Mouse (Mus musculus) R1 (cell line): ENCODE measurements at regions not wholly inside any gene's neighbourhood (a gene's known extent, or its start where the extent isn't known, plus 50 kb on each side); places are given as distances from the start of the nearest gene placed in this dataset.

ENCODE experiments used
- DNase-seq: peaks from one replicate; pipeline ENCODE4 v3.0.0-alpha.2; 2018; ENCODE audit warnings: low read depth, low spot score

DNA sequence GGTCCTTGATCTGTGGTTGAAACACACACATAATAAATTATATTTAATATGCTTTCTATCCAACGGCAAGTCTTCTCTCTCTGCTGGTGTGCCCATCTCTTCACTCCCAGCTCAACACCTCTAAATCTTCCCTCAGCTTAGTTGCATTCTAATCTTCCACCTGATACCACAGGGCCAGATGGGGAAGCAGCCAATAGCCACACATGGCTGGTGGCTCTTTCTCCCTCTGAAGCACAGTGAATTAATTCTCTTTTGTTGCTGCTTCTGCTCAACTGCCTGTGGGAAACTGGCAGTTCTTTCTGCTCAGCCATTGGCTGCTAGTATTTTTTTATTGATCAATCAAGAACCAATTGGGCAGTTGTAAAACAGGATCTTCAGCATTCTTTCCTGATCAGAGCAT is 750.0 kb downstream of the Serpinb8 start:
- no peak for DNase-seq

DNA sequence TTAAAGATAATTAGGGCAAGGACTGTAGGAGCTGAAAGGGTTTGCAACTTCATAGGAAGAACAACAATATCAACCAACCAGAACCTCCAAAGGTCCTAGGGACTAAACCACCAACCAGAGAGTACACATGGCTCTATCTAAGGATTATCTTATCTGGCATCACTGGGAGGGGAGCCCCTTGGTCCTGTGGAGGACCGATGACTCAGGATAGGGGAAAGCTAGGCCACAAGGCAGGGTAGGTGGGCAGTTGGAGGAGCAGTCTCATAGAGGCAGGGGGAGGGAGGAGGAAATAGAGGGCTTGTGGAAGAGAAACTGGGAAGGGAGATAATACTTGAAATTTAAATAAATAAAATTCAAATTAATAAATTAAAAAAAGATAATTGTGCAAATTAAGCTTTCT is 751.5 kb downstream of the Serpinb8 start:
- no peak for DNase-seq

DNA sequence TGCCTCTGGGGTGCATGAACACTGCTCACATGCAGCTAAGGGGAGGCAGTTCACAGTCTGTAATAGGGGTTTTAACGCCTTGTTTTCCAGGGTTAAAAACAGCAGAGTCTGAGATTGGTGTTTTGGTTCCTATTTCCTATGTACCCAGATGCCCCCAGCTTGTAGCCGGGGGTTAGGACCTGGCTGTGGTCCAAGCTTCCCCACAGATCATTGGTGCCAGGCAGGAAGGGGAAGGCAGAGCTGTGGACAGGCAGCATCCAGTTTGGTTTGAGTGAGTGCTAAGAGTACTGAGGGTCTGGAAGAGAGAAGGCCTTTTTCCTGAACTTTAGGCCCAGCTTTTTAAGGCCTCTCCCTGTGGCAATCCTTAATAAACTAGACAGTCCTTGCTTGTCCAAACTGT is 774.0 kb downstream of the Serpinb8 start:
- no peak for DNase-seq

DNA sequence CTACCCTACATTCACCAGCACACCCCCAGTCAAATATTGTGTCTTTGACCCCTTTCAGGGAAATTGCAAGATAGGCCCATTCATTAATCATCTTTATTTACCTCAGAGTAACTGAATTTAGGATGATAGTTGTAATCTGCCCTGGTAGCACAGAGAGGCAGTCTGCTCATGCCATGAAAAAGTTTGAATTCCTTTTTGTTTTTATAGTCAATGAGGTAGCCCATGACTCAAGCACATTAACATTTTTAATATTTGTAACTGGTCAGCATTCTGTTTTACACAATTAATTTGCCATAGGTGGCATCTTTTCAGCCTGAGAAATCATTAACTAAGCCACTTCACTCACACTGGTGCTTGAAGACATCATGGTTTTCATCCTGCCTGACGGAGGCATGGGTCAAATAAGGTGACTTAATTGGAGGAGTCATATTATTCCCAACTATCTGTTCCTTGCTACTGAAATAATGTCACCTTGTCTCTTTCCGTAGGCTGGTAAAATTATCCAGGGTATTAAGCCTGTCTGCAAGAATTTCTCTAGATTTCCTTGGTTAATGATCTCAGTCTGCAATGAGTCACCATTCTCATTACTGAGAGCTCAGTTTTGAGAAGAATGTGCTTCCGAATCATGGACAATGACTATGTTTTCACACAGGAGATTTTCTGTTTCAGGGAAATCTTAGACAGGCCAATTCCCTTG is 780.2 kb downstream of the Serpinb8 start:
- no peak for DNase-seq

DNA sequence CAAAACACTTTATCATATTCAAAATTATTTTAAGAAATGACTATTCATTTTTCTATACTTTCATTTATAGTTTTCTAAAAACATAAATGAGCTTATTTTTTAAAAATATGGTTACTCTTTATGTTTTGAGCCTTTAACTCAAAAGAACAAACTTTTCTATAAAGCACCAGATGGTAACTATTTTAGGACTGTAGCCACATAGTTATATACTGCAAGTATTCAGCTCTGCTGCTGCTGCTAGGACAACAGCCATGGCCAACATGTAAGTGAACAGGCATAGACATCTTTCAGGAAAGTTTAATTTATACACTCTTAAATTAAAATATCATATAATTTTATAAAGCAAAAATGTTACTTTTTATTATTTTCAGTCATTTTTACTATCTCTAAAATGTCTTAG is 800.1 kb downstream of the Serpinb8 start:
- DNase-seq: no peak

DNA sequence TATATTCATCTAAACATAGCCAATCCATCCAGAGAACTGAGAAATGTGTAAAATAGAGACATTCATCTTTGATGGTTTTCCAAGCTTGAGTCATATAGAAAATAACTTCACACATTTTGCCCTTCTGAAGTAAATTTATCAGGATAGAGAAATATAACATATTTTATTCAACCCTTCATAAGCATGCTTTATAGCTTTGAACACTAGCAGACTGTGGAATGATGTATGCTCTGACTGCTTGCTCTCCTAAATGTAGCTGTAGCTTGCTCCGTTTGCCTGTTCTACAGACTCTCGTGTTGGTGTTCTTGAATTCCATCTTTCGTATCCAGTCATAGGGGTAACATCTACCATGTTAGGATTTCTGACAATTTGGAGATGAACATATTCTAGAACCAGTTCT is 800.7 kb downstream of the Serpinb8 start:
- peak; percentile 5 for DNase-seq

DNA sequence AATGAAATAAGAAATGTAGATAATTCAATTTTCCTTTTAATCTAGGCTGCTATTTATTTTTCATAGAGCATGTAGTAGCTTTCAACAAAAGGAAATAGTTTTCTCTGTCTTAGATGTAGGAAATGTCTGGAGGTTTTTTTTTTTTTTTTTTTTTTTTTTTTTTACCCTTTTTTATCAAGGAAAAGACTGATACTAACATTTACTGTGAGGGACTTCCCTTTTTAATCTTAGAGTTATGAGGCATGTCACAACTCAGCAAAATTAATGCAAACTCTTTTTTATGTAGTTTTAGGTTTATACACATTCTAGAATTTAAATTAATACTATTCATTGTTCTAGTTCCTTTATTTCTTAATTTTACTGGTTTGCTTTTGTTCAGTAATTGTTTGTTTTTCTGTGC is 850.0 kb downstream of the Serpinb8 start:
- DNase-seq: no peak

DNA sequence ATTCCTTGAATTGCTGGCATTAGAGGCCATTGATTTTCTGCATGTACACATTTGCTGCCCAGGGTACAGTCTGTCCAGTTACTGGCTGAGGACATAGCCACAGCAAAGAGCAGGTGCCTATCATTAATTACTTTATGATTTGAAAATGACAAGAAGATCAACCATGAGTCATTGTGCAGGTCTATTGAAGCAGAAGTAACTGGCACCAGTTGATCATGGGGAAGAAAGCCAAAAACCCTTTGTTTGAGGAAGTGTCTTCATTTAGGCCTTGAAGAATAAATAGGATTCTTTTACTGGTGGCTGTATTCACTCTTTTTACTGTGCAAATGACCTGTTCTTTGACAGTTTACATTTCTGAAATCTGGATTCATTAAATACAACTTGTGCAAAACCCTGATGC is 863.0 kb downstream of the Serpinb8 start:
- no peak for DNase-seq

DNA sequence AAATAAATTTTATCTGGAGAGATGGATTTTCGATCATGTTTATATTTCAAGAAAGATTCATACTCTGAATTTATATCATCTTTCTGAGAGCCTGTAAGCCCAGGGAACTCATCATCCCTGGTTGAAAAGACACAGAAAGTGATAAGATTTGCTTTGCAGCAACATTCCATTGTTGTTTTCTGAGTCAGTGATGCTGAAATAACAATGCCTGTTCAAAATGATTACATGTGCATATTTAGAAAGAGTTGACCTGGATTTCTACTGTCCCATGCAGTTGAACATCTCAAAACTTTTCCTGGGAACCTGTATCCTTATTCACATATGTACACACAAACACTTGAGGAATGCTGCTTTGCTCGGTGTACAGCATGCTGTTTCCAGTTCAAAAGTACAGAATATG is 882.2 kb downstream of the Serpinb8 start:
- DNase-seq: no peak

DNA sequence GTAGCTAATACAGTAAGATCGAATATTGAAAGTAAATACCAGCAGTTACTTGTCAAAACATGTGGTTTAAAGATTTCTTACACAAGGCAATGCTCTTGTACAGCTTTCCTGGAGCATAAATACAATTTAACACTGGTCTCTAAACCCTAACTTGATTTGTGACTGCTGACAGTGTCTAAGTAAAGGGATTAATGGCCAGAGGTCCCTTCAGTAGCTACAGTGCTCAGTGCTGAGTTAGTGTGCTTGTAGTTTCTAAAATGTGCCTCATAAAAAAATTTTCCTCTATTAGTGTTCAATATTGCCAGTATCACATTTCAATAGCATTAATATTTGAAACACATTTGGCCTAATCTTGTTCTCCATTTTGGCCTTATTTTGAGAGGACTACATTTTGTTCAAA is 909.0 kb downstream of the Serpinb8 start:
- DNase-seq: no peak

DNA sequence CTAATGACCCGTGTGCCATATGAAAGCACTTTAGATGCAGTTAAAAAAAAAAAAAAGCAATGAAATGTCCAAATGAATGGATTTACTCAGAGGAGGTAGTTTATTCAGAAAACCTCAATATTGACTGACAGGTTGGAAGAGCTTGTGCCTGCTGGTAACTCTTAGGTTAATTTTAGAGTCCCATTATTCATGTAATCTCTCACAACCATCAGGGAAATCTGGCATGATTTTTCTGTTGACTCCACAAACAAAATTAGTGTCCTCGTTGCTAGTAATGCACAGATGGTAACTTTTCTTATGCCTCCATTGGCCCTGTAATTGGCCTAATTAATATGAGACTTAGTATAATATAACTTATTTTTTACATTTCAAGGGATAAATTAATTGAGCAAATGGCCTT is 937.6 kb downstream of the Serpinb8 start:
- no peak for DNase-seq

DNA sequence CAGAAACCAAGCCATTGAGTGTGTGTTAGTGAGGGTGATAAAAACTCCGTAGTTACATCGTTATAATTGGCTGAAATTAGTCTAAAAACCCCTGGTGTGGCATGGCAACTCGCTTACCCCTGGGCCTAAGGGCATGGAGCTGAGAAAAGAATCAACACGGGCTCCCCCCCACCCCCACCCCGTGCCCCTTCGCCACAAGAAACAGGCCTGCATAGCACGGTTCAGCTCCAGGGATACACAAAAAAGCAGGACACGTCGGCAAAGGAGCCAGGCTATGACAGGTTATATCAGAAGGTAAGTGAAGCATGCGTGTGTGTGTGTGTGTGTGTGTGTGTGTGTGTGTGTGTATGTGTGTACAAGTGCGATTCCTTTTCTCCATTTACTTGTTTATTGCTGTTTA is 948.4 kb downstream of the Serpinb8 start:
- DNase-seq: no peak

DNA sequence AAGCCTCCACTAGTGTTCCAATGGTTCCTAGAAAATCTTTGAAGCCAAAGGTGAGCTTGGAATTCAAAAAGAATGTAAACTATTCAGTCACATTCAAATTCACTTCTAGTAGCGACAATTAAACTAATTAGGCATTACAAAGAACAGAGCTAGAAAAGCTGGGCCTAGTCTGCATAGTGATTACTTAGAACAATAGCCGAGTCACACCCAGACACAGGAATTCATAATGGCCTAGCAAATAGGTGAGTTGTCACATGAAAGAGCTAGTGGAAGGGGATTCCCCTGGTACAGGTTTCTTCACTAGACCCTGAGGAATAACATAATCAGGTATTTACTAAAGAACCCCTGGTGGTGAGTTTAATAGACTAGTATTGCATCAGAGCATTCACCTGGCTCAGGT is 958.9 kb downstream of the Serpinb8 start:
- peak; percentile 84 for DNase-seq

DNA sequence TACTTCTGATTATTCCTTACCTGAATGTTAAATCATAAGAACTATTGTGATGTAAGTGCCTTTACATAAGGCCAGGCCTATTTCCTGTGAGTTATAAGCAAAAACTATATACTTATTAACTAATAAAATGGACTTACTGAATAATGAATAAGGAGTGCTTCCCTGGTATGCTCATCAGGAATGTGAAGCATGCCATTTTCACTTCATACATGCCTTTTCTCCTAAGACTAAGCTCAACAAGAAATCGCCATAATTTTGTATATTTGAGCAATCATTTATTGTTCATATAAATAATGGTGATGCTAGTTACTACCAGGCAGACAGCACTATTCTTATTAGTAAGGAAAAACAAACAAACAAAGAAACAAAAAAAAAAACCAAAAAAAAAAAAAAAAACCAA is 969.1 kb downstream of the Serpinb8 start:
- DNase-seq: no peak

DNA sequence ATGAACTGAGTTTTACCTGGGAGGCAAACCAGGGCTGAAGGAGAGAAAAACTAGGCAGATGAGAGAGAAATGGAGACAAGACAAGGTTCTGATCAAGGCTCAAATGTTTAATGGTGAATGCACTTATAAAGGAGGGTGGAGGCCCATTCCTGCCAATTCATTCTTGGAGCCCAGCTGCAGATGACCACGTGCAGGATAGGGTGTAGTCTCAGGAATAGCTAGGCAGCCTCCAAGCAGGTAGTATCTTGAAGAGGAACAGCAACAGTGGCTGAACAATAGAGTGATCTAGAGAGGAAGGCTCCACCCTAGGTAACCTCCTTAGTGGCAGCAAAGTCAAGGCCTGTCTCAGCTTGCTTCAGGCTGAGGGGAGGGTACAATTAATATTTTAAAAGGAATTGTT is 973.2 kb downstream of the Serpinb8 start:
- peak; percentile 16 for DNase-seq

DNA sequence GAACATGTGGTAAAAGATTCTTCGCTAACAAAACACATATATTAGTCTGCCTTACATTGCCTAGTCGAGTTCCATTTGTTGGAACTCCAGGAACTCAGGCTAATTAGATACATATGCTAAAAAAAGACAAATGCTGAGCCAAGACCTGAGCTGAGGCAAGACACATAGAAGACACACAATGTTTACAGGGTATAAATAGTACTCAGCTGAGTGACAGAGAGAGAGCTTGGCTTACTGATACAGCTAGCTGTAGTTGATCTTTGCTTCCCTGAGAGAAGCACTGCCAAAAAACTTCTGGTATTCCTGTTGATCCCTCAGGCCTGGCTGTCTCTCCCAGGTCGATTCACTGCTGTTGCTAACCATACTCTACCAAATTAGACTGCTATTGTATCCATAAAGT is 982.2 kb downstream of the Serpinb8 start:
- DNase-seq: no peak

DNA sequence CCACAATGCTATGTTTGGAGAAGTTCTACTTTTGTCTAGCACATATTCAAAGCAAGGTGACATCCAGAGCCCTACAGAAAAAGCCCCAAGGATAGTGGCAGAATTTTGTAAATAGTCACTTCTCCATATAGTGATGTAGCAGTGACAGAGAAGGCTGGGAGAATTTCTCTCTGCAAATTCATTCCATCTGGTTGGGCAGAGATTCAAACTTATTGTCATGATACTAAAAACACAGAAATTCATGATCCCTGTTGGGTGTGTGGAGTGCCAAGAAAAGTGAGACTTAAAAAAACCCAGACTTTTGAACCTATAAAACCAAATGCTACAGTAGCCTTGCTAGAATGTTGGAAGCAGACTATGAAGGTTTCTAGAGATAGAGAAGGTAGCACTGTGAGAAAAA is 983.0 kb downstream of the Serpinb8 start:
- no peak for DNase-seq

DNA sequence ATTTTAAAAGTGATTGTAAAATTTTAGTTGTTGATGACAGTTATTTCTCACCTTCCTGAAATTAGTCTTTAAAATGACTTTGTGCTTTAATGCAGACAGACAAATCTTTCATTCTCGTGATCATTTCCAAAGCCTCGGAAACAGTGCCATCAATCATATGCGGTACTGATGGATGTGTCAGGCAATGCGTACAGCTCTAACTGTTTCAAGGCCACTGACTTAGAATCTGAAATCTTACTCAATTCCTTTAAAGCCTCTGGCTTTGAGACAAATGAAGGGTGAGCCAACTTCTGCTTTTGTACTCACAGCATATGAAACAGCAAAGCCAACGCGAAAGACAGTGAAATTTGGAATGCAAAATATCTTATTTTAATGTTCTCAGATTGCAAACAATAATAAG is 987.0 kb downstream of the Serpinb8 start:
- no peak for DNase-seq

DNA sequence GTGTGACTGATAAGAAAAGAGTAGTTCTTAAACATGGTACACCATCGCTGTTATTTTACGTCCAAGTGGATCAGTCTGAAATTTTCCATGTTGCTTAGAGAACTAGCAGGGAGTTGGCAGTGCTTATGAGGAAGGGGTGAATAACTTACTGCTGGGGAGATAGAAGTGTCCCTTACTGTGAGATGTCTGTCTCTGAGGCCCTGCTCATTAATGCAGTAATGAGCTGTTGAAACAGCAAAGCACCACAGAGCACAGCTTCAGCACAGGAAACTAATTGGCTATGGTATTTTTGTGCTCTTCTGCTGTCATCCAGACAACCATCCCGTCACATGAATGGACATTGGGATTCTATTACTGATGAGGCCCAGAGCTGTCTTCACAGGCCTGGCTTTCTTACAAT is 988.0 kb downstream of the Serpinb8 start:
- DNase-seq: no peak

DNA sequence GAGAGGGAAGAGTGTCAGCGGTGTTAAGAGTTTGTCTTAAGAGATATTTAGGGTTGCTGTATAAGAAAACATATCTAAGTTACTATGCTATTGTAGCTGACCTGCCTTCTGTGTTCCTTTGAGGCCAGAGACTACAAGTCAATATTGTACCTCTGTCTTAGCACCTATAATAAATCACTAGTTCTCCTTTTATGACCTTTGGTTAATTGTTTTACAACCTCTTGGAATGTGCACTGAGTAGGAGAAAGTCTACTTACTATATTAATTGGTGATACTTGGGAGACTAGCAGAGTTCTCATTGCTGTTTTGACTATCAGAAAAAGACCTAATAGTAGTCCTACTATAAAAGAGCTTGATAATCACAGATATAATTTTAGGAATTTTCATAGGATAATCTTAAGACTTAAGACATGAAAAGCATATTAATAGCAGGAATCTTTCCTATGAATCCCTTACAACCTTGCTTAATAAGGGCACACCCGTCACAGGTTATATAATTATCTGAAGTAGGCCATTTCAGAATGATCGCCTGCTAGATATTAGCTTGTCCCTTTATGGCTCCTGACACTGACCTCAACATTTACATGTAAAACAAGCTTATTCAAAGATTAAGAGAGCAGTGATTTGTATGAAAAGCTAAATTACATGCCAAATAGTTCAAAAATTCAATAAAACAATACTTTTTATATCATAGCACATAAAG is 1003.1 kb downstream of the Serpinb8 start:
- no peak for DNase-seq

DNA sequence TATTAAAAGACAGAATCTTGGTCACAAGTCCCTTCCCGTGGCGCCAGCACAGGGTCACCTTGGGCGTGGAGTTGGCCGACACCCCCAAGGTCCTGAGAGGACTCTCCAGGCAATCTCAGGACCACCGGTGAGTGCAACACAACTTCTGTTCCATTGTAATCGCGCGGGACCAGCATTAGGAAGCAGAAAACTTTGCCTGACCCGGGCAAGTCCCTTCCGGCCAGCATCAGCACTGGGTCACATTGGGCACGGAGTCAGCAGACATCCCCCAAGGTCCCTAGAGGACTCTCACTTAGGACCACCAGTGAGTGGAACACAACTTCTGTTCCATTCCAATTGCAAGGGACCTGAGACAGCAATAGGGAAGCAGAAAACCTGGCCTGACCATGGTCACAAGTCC is 1007.3 kb downstream of the Serpinb8 start:
- no peak for DNase-seq
